Mouse (Mus musculus) lung, embryonic 16.5 days (tissue): ENCODE measurements at regions not wholly inside any gene's neighbourhood (a gene's known extent, or its start where the extent isn't known, plus 50 kb on each side); places are given as distances from the start of the nearest gene placed in this dataset.
A peak's percentile ranks its signal among the peaks of the same experiment; 100 is the strongest.

Experiments
- ATAC-seq: fragments of 200-750 bp; cut with Nextera tagmentation; 2 replicates; pipeline ENCODE4 v1.8.0; 2017; ENCODE audit warnings: low read depth, mild to moderate bottlenecking, moderate library complexity
- H3K27ac ChIP-seq: fragments of 300-500 bp; sonication (generic); 2 replicates; pipeline ENCODE4 v1.5.1; 2014; ENCODE audit warnings: mild to moderate bottlenecking, control low read depth, low read length
- H3K27me3 ChIP-seq: fragments of 300-500 bp; sonication (generic); 2 replicates; pipeline ENCODE4 v1.6.1; 2014; ENCODE audit warnings: low read depth, low read length, mixed read lengths; ENCODE audit not compliant: control insufficient read depth, insufficient read depth
- H3K36me3 ChIP-seq: fragments of 300-500 bp; sonication (generic); 2 replicates; pipeline ENCODE4 v1.6.1; 2014; ENCODE audit warnings: low read length; ENCODE audit not compliant: control insufficient read depth, insufficient read depth
- H3K4me1 ChIP-seq: fragments of 300-500 bp; sonication (generic); replicated peaks from 2 replicates; pipeline ENCODE4 v1.6.1; 2014; ENCODE audit warnings: low read length, mixed read lengths; ENCODE audit not compliant: control insufficient read depth, insufficient read depth
- H3K4me2 ChIP-seq: fragments of 300-500 bp; sonication (generic); 2 replicates; pipeline ENCODE4 v1.6.1; 2014; ENCODE audit warnings: low read depth, low read length, control low read depth
- H3K4me3 ChIP-seq: fragments of 300-500 bp; sonication (generic); 2 replicates; pipeline ENCODE4 v1.5.1; 2014; ENCODE audit warnings: mild to moderate bottlenecking, low read length, control low read depth
- H3K9ac ChIP-seq: fragments of 300-500 bp; sonication (generic); 2 replicates; pipeline ENCODE4 v1.6.1; 2014; ENCODE audit warnings: low read length, control low read depth
- H3K9me3 ChIP-seq: fragments of 300-500 bp; sonication (generic); 2 replicates; pipeline ENCODE4 v1.6.1; 2016; ENCODE audit warnings: low read length; ENCODE audit not compliant: control insufficient read depth
- WGBS: fragments of 180-500 bp; shearing (Covaris S2); extraction: QIAGEN DNeasy Blood & Tissue Kit; methylation state at CpG from one replicate; pipeline ENCODE4 v1.1.7; 2014; 5-methylcytosine and 5-hydroxymethylcytosine counted together

DNA sequence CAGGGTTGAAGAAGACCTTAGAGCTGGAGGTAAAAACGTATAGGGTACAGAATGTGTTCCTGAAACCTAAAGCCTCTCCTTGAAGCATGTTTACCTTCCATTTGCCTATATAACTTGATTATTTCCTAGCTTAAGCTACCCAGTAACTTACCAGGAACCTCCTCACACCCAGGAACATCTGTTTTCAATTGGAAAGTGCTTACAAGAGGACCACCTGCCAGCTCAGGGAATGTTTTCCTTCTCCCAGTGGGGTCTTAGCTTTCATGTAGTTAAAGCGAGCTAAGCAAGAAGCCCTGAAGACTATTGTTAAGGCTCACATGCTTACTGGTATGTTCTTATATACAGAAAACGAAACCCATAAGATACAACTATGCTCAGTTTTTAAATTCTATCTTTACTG, 506.6 kb upstream of the Hsf2 start:
- Histone ChIP-seq H3K27ac (no peak overlapping the region), H3K4me2 (no peak overlapping the region), H3K36me3 (no peaks in the 10 kb centered on the region), H3K9ac (no peak overlapping the region), H3K4me1 (peaks cover 8% of the 10 kb centered on the region), H3K27me3 (no peaks in the 10 kb centered on the region), H3K4me3 (no peak overlapping the region), H3K9me3 (no peaks in the 10 kb centered on the region)
- no peak for ATAC-seq
- WGBS = 49% methylated on average over 3 of the region's 3 CpGs

DNA sequence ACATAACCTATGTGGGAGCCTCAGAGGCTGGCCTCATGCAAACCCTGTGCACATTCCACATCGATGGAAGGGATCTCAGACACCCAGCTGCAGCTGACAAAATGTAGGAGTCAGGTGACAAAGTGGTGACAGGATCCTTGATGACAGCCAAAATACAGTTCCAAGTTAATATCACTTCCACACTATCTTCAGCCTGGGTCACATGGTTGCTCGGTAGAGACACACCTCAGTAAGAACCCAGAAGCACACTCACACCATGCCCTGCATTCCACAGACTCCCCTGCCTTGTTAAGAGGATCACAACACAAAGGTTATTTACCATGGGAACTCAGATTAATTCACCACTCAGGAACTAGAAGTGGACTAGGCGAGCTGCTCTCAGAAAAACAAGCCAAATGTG, 505.4 kb upstream of the Hsf2 start:
- Histone ChIP-seq H3K4me1 (peaks cover 8% of the 10 kb centered on the region), H3K36me3 (no peaks in the 10 kb centered on the region), H3K9ac (no peak overlapping the region), H3K4me2 (no peak overlapping the region), H3K27me3 (no peaks in the 10 kb centered on the region), H3K27ac (peak overlapping the region; percentile 49), H3K9me3 (no peaks in the 10 kb centered on the region), H3K4me3 (no peak overlapping the region)
- ATAC-seq = peak; percentile 84
- WGBS = 31% methylated on average over 3 of the region's 3 CpGs

DNA sequence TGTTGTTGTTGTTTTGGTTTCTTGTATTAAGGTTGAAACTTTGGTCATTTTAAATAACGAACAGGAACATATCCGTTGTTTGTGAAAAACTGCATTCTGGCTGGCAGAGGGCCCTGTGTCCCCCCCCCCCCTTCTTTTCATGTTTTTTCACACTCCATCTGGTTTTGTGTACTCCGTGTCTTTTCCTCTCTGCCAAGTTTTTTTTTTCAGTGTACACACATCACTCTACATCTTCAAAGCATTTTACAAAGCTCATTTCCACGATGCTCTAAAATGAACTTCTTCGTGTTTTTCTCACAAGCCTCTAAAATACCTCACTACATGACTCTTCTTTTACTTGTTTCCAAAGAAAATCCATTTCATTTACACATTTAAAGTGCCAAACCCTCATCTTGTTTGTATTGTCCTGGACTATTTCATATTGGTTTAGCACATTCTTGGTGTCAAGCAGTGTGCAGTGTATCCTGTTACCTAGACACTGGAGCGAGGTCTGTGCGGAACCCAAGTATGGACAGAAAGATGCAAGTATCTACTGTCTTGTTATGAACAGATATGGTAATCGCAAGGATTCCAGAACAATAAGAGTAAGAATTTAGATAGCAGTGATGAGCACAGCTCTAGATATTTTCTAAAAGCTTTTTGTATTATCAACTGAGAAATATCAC, 503.5 kb upstream of the Hsf2 start:
- no peak overlapping the region for H3K4me2 ChIP-seq
- H3K9me3 ChIP-seq = no peaks in the 10 kb centered on the region
- no peaks in the 10 kb centered on the region for H3K36me3 ChIP-seq
- H3K4me3 ChIP-seq = no peak overlapping the region
- no peak overlapping the region for H3K9ac ChIP-seq
- H3K4me1 ChIP-seq = peaks cover 8% of the 10 kb centered on the region
- no peak overlapping the region for H3K27ac ChIP-seq
- H3K27me3 ChIP-seq = no peaks in the 10 kb centered on the region
- no peak for ATAC-seq
- WGBS = 50% methylated on average over 8 of the region's 8 CpGs

DNA sequence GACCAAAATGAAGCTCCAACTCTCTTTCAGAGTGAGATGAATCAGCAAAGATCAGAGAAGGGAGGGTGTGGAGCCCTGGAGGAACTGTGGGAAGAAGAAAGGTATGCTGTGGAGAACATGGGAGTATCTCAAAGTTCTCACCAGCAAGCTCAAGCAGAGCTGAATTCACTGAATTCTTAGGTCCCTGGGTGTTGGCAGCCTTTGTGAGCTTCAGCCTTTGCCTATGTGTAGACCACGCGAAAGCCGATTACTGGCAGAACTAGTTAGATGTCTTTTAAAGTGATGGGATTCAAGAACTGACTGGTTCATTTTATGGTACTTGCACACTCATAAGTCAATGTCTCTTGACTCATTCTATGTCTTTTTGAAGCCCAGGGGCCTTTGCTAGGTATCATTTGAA, 491.2 kb upstream of the Hsf2 start:
- no peaks in the 10 kb centered on the region for H3K9me3 ChIP-seq
- 80% methylated on average over 3 of the region's 3 CpGs for WGBS
- H3K4me1 ChIP-seq = no peaks in the 10 kb centered on the region

DNA sequence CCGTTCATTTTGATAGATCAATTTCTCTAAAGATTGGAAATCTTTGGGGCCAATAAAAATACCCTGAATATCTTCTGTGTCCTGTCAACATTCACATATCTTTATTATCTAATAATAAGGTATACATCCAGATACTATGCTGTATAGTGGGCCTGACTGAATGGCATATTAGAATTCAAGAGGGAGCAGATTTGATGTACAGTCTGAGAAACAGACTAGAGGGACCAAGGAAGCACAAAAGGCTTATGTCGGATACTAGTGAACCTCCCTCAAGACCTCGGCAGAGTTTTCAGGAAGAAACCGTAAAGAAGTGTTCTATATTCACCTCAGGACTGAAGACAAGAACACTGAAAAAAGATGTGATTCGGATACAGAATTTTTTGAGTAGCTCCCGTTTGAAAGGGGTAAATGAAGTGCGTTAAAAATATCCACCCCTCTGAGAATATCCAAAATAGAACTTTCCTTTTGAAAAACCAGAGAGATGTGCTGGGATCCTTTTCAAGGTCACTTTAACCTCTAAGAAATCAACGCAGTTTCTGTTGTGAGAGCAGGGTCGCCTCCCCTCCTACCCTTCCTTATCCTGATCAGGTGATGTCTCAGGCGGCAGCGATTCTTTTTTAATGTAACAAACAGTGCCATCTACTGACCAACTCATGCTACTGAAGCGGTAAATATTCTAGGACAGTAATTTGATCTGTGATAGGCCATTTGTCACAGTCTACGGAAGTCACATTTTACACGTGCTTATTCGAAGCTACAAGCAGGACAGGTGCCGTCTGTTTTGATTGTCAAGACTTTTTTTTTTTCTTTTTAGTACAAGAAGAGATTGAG, 485.1 kb upstream of the Hsf2 start:
- Histone ChIP-seq H3K9ac (no peak overlapping the region), H3K4me1 (no peaks in the 10 kb centered on the region), H3K27me3 (no peaks in the 10 kb centered on the region), H3K4me3 (peak overlapping the region; percentile 21; the same call in 1 of the 2 replicates), H3K9me3 (no peaks in the 10 kb centered on the region), H3K27ac (no peak overlapping the region), H3K4me2 (peak overlapping the region; percentile 47), H3K36me3 (no peaks in the 10 kb centered on the region)
- WGBS = 24% methylated on average over 16 of the region's 16 CpGs
- ATAC-seq = peak; percentile 70; the same call in 1 of the 2 replicates

More for the DNA sequence above, 491.2 kb upstream of the Hsf2 start:
- Histone ChIP-seq H3K4me3 (no peak overlapping the region), H3K9ac (no peak overlapping the region), H3K27ac (no peak overlapping the region), H3K4me2 (no peak overlapping the region), H3K27me3 (no peaks in the 10 kb centered on the region), H3K36me3 (no peaks in the 10 kb centered on the region)
- ATAC-seq = no peak

DNA sequence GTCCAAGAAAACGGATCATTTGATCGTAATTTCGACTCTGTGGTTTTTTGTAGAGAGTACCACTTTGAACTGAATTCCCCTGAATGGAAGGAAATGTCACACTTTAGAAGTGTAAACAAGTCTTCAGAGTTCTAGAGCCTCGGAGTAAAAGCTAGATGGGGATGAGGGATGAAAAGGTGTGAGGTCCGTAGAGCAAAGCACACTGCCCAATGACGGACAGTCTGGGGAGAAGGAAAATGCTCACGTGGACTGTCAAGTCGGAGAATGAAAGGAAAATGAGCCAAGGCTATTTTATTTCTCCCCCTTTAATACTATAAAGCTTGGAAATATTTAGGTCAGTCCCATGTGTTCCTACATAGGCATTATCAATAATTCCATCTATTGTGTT, 484.5 kb upstream of the Hsf2 start:
- Histone ChIP-seq H3K4me1 (no peaks in the 10 kb centered on the region), H3K9me3 (no peaks in the 10 kb centered on the region), H3K4me3 (no peak overlapping the region; the same call in 1 of the 2 replicates), H3K36me3 (no peaks in the 10 kb centered on the region), H3K27me3 (no peaks in the 10 kb centered on the region), H3K27ac (no peak overlapping the region), H3K9ac (no peak overlapping the region), H3K4me2 (peak overlapping the region; percentile 47)
- ATAC-seq = no peak
- 48% methylated on average over 8 of the region's 8 CpGs for WGBS

DNA sequence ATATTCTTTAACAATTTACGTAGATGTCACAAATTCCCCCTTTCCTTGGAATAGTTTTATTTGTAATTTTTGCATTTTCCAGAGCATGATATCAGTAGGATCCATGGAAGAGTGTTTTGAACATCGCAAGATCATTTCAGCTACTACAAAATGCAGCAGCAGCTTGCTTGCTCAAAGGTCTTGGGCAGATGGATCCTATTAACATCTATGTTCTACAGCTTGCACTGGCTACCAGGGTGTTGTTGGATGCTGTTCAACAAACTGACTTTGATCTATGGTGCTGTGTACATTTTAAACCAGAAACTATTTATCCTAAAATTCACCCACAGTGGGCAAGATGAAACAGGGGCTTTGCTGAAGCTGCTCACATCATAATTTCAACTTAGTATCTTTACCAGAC, 448.5 kb upstream of the Hsf2 start:
- Histone ChIP-seq H3K9ac (no peak overlapping the region), H3K4me1 (no peaks in the 10 kb centered on the region), H3K4me3 (no peak overlapping the region), H3K4me2 (no peak overlapping the region), H3K36me3 (no peaks in the 10 kb centered on the region), H3K27me3 (no peaks in the 10 kb centered on the region), H3K27ac (no peak overlapping the region), H3K9me3 (no peaks in the 10 kb centered on the region)
- no peak for ATAC-seq
- 61% methylated on average over 2 of the region's 2 CpGs for WGBS

DNA sequence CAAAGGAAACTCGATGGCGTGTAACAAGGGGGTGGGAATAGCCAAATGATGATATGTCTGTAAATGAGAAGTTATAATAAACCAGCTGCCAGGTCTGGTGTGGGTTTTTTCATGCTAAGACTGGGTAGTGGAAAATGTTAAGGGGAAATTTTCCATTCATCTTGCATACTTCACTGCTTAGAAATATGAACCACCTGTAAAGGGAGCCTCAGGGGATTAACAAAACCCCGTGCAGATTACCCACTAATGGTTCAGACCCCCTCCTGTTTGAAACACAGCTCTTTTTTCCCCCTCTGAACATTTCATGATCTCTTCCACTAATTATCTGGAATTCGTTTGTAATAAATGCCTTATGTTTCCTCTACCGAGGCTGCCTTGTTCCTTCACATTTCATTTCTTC, 446.0 kb upstream of the Hsf2 start:
- H3K4me1 ChIP-seq = no peaks in the 10 kb centered on the region
- H3K27me3 ChIP-seq = no peaks in the 10 kb centered on the region
- no peaks in the 10 kb centered on the region for H3K9me3 ChIP-seq
- H3K4me2 ChIP-seq = no peak overlapping the region
- no peak for ATAC-seq
- no peaks in the 10 kb centered on the region for H3K36me3 ChIP-seq
- no peak overlapping the region for H3K9ac ChIP-seq
- H3K27ac ChIP-seq = no peak overlapping the region
- WGBS = 51% methylated on average over 5 of the region's 5 CpGs
- no peak overlapping the region for H3K4me3 ChIP-seq

DNA sequence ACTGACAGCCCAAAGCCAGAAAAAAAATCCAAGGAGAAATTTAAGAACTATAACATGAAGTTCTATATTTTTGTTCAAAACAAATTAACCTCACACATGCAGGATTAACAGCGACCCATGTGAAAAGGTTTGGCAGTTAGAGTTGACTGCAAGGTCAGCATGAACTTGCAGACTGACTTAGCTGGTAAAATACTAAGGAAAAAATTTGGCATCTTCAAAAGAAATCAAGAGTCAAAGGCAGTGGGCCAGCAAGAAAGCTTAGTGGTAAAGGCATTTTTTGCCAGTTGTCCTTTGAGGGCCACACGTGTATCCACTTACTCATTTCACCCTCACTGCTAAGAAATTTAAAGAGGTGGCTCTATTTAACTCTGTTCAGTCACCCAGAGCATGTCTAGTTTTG, 440.2 kb upstream of the Hsf2 start:
- ATAC-seq = no peak
- 69% methylated on average over 2 of the region's 2 CpGs for WGBS
- Histone ChIP-seq H3K4me1 (no peaks in the 10 kb centered on the region), H3K9ac (no peak overlapping the region), H3K9me3 (no peaks in the 10 kb centered on the region), H3K4me2 (no peak overlapping the region), H3K27me3 (no peaks in the 10 kb centered on the region), H3K27ac (no peak overlapping the region), H3K4me3 (no peak overlapping the region), H3K36me3 (no peaks in the 10 kb centered on the region)
